ENCODE assay signal across 19 mouse cellular contexts in genomic region chr9:11377586-11377985, GRCm38 (mm10).
A peak's percentile ranks its signal among the peaks of the same experiment; 100 is the strongest.
DNase-seq lines count a peak whose midpoint lies in the region.
"Had no signal": no experiment of that assay in that cellular context is flagged by ENCODE, and none has a peak within 500 bp of the region (broad histone marks: within the 10 kb centered on the region; RNA-seq: fewer than 3 reads in every experiment).

No protein-coding gene starts in this region.

- DNase-seq in ES-CJ7 (ENCODE audit: low read depth, low spot score) (peak; percentile 44), R1 (ENCODE audit: low read depth, low spot score) (peak; percentile 70), ZHBTc4 (ENCODE audit: low read depth, low spot score) (peak; percentile 66)
- no peak for DNase-seq in heart, adult 11 months
- DNase-seq in lung, postnatal 4 days = no peak
- no peak for DNase-seq in layer of hippocampus, adult 18-20 months (ENCODE audit: low spot score in 2 of 2)
- DNase-seq: adrenal gland, adult 2 months; adrenal gland, adult 8-10 months; adrenal gland, postnatal 10 days; adrenal gland, postnatal 14 days; adrenal gland, postnatal 25 days; adrenal gland, postnatal 36 days; B cell, adult 2 months; cerebellum, adult 11 months; cerebellum, adult 11-12 months; cerebellum, adult 18-20 months; cerebellum, adult 2 months; cerebellum, adult 8-10 months; cerebellum, adult 9-10 months had no signal

Comparison
In these comparisons a context has a peak if more than half of its experiments do, and no peak if none do; other contexts are left out.
1. DNase-seq: peak in ES-CJ7 (single experiment), R1 (single experiment) and ZHBTc4 (single experiment); none in heart, adult 11 months (single experiment), lung, postnatal 4 days (0 of 2) and layer of hippocampus, adult 18-20 months (0 of 2).